Mouse (Mus musculus) C2C12 (cell line): Measurements from ENCODE around the gene Ndufc1. TPM values are rescaled to one million over a fixed set of nuclear protein-coding genes. Genes with fewer than 3 reads are reported as not detected.

ENCODE experiments used
- H3K27me3 ChIP-seq: one replicate; pipeline ENCODE4 v1.6.1; 2011; ENCODE audit not compliant: control insufficient read depth, insufficient read depth, insufficient read length
- H3K36me3 ChIP-seq: one replicate; pipeline ENCODE4 v1.6.1; 2011; ENCODE audit not compliant: control insufficient read depth, insufficient read depth
- H3K4me3 ChIP-seq: one replicate; pipeline ENCODE4 v1.5.1; 2011; ENCODE audit warnings: mild to moderate bottlenecking, control low read depth; ENCODE audit not compliant: poor library complexity, insufficient read depth, severe bottlenecking
- H3K79me2 ChIP-seq: one replicate; pipeline ENCODE4 v1.6.1; 2011; ENCODE audit not compliant: control insufficient read depth, insufficient read depth
- H3K79me3 ChIP-seq: one replicate; pipeline ENCODE4 v1.6.1; 2011; ENCODE audit warnings: low read depth, control low read depth
- H3ac ChIP-seq: one replicate; pipeline ENCODE3; 2011; ENCODE audit warnings: low read depth; ENCODE audit not compliant: control insufficient read depth, insufficient read length
- CEBPB ChIP-seq: IDR thresholded peaks from one replicate; pipeline ENCODE4 v1.6.1; 2011; ENCODE audit warnings: low read depth, mild to moderate bottlenecking, control low read depth, moderate library complexity
- CTCF ChIP-seq: IDR thresholded peaks from one replicate; pipeline ENCODE4 v1.5.1; 2011; ENCODE audit not compliant: control insufficient read depth, insufficient read depth, insufficient read length
- FOSL1 ChIP-seq: IDR thresholded peaks from one replicate; pipeline ENCODE4 v1.8.0; 2011; ENCODE audit warnings: mild to moderate bottlenecking, low read length; ENCODE audit not compliant: poor library complexity, insufficient read depth, severe bottlenecking
- MAX ChIP-seq: IDR thresholded peaks from one replicate; pipeline ENCODE4 v1.6.1; 2011; ENCODE audit warnings: mild to moderate bottlenecking, control low read depth
- MYOD1 ChIP-seq: IDR thresholded peaks from one replicate; pipeline ENCODE4 v1.6.1; 2011; ENCODE audit warnings: low read depth; ENCODE audit not compliant: control insufficient read depth, insufficient read length
- MYOG ChIP-seq: IDR thresholded peaks from one replicate; pipeline ENCODE4 v1.6.1; 2011; ENCODE audit not compliant: control insufficient read depth, insufficient read length; ENCODE audit errors: extremely low read depth
- USF1 ChIP-seq: IDR thresholded peaks from one replicate; pipeline ENCODE4 v1.6.1; 2011; ENCODE audit warnings: low read depth, mild to moderate bottlenecking, control low read depth, moderate library complexity
- polyA plus RNA-seq: library from polyadenylated mRNA; unstranded; fragments of >200 nt; fragmentation: generic; extraction: Trizol; gene quantifications from one replicate; pipeline ENCODE4 v1.2.1, GENCODE M21; 2012; ENCODE audit warnings: missing spikeins

Ndufc1 gene
- polyA plus RNA-seq, 1 experiment = 473 TPM

GRCm38 (mm10) chr3:51387868-51388381 lies 20.9 kb downstream of the Ndufc1 start:
- Histone ChIP-seq H3K79me2 (no peaks in the 10 kb centered on the region), H3K27me3 (no peaks in the 10 kb centered on the region), H3K4me3 (no peak overlapping the region), H3K79me3 (no peaks in the 10 kb centered on the region), H3K36me3 (no peaks in the 10 kb centered on the region), H3ac (no peak overlapping the region)
- TF ChIP-seq MYOG = no peak
- TF ChIP-seq USF1 = no peak
- no peak for TF ChIP-seq CTCF

- no peak for TF ChIP-seq MYOD1
- no peak for TF ChIP-seq MAX
- TF ChIP-seq USF1 = no peak
- no peak for TF ChIP-seq CTCF
- TF ChIP-seq CEBPB = no peak
- no peak for TF ChIP-seq MYOG
- no peak for TF ChIP-seq FOSL1
- H3ac ChIP-seq = no peak overlapping the region
- H3K79me3 ChIP-seq = no peaks in the 10 kb centered on the region
- H3K4me3 ChIP-seq = no peak overlapping the region
- no peaks in the 10 kb centered on the region for H3K36me3 ChIP-seq
- no peaks in the 10 kb centered on the region for H3K79me2 ChIP-seq
- H3K27me3 ChIP-seq = no peaks in the 10 kb centered on the region
Observed at GRCm38 (mm10) chr3:51387134-51387451, 21.7 kb downstream of the Ndufc1 start.

DNA sequence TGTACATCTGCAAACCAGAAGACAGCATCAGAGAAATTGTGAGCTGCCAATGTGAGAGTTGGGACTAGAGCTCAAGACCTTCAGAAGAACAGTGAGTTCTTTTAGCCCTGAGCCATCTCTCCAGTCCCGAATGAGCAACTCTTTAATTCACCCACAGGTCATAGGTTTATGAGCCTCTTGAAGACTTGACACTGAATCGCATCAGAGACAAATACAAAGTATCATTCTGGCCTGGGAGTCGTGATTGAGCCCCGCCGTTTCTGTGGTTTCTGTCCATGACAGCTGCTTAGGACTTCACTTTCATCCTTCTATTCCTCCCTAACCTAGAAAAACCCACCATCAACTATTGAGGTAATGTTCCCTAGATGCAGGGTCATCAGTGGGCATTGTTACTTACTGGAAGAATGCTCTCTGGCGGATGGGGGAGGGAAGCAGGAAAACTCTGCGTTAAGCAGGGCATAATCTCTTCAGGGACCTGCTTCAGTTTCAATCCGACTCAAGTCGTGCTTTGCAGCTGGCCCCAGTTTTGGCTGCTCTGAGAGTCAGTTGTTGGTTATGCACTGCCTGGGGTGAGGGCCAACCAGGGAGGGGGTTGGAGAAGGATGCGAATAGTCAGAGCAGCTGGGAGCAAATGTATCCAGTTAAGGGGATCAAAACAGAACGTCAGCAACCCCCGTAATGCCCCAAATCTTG lies 22.2 kb downstream of the Ndufc1 start:
- no peak overlapping the region for H3K4me3 ChIP-seq
- H3K79me2 ChIP-seq = no peaks in the 10 kb centered on the region
- TF ChIP-seq MYOG (no peak), FOSL1 (no peak), CEBPB (no peak), USF1 (no peak), MYOD1 (no peak), CTCF (no peak), MAX (no peak)
- H3K79me3 ChIP-seq = no peaks in the 10 kb centered on the region
- no peaks in the 10 kb centered on the region for H3K27me3 ChIP-seq
- H3K36me3 ChIP-seq = no peaks in the 10 kb centered on the region
- H3ac ChIP-seq = no peak overlapping the region

- no peaks in the 10 kb centered on the region for H3K79me3 ChIP-seq
- H3K79me2 ChIP-seq = no peaks in the 10 kb centered on the region
- TF ChIP-seq MYOD1 (no peak), FOSL1 (no peak), CEBPB (no peak), USF1 (no peak), MYOG (no peak), MAX (no peak), CTCF (no peak)
- H3ac ChIP-seq = no peak overlapping the region
- no peaks in the 10 kb centered on the region for H3K36me3 ChIP-seq
- H3K4me3 ChIP-seq = no peak overlapping the region
- no peaks in the 10 kb centered on the region for H3K27me3 ChIP-seq
Observed at GRCm38 (mm10) chr3:51383409-51383808, 25.4 kb downstream of the Ndufc1 start.

- TF ChIP-seq MYOD1 = no peak
- TF ChIP-seq FOSL1 = no peak
- TF ChIP-seq CEBPB = no peak
- TF ChIP-seq CTCF = no peak
- TF ChIP-seq MAX = no peak
- no peak for TF ChIP-seq USF1
- TF ChIP-seq MYOG = no peak
- H3ac ChIP-seq = no peak overlapping the region
- H3K4me3 ChIP-seq = no peak overlapping the region
- no peaks in the 10 kb centered on the region for H3K79me2 ChIP-seq
- H3K79me3 ChIP-seq = no peaks in the 10 kb centered on the region
- no peaks in the 10 kb centered on the region for H3K36me3 ChIP-seq
- no peaks in the 10 kb centered on the region for H3K27me3 ChIP-seq
Observed at GRCm38 (mm10) chr3:51380660-51381014, 28.2 kb downstream of the Ndufc1 start.
